Mouse (Mus musculus): ENCODE measurements around the gene Scrt2.

GRCm38 (mm10) chr2:152093356-152093792 is 12.0 kb downstream of the Scrt2 start:
- TF ChIP-seq CTCF (IDR thresholded peaks at IDR 0.05; ENCODE audit: low read depth, low read length) (no peak), TAL1 (conservative IDR thresholded peaks at IDR 0.05; ENCODE audit: low read depth, low read length) (no peak), GATA1 (IDR thresholded peaks at IDR 0.05; ENCODE audit: borderline replicate concordance, low read length) (no peak), POLR2AphosphoS5 (IDR thresholded peaks at IDR 0.05; ENCODE audit: insufficient replicate concordance, low read depth, low read length) (no peak), GATA2 (IDR thresholded peaks at IDR 0.05; ENCODE audit: borderline replicate concordance, low read depth, low read length) (no peak)
